Mouse (Mus musculus): Measurements from ENCODE around the gene Mgst3. TPM values are rescaled to one million over a fixed set of nuclear protein-coding genes. Genes with fewer than 3 reads are reported as not detected.

The Mgst3 gene
- polyA plus RNA-seq, 1 experiment from 2014 or later: 46.6 TPM

GRCm38 (mm10) chr1:167387796-167388195 lies 5.8 kb downstream of the Mgst3 start:
- ATAC-seq (ENCODE audit: insufficient read depth) (no peak), DNase-seq (no peak)
- Histone ChIP-seq H3K27me3 (ENCODE audit: insufficient read depth, low read length) (no peaks in the 10 kb centered on the region), H3K4me2 (no peak overlapping the region), H3K36me3 (ENCODE audit: insufficient read depth) (no peaks in the 10 kb centered on the region), H3K9ac (no peak overlapping the region), H3K4me3 (ENCODE audit: low read depth, low read length) (no peak overlapping the region), H3K4me1 (ENCODE audit: insufficient read depth) (no peaks in the 10 kb centered on the region), H3K27ac (ENCODE audit: low read depth) (no peak overlapping the region), H3K9me3 (ENCODE audit: low read depth, low read length) (no peaks in the 10 kb centered on the region)
- TF ChIP-seq CTCF (IDR thresholded peaks at IDR 0.05; ENCODE audit: low read depth): no peak
- 76% methylated on average over 3 of the region's 3 CpGs for WGBS

GRCm38 (mm10) chr1:167387310-167387709 lies 6.3 kb downstream of the Mgst3 start:
- no peak for TF ChIP-seq CTCF (IDR thresholded peaks at IDR 0.05; ENCODE audit: low read depth)
- no peak overlapping the region for H3K27ac ChIP-seq (ENCODE audit: low read depth)
- H3K4me2 ChIP-seq: no peak overlapping the region
- 77% methylated on average over 2 of the region's 2 CpGs for WGBS
- DNase-seq (no peak), ATAC-seq (ENCODE audit: insufficient read depth) (no peak)
- no peak overlapping the region for H3K9ac ChIP-seq
- H3K4me1 ChIP-seq (ENCODE audit: insufficient read depth): no peaks in the 10 kb centered on the region
- H3K4me3 ChIP-seq (ENCODE audit: low read depth, low read length): no peak overlapping the region
- no peaks in the 10 kb centered on the region for H3K9me3 ChIP-seq (ENCODE audit: low read depth, low read length)
- no peaks in the 10 kb centered on the region for H3K27me3 ChIP-seq (ENCODE audit: insufficient read depth, low read length)
- no peaks in the 10 kb centered on the region for H3K36me3 ChIP-seq (ENCODE audit: insufficient read depth)

- no peaks in the 10 kb centered on the region for H3K27me3 ChIP-seq (ENCODE audit: insufficient read depth, low read length)
Measured at GRCm38 (mm10) chr1:167386466-167386865, 7.2 kb downstream of the Mgst3 start.

GRCm38 (mm10) chr1:167385636-167386035 lies 8.0 kb downstream of the Mgst3 start:
- TF ChIP-seq CTCF (IDR thresholded peaks at IDR 0.05; ENCODE audit: low read depth): no peak
- H3K4me2 ChIP-seq: no peak overlapping the region
- H3K4me1 ChIP-seq (ENCODE audit: insufficient read depth): no peaks in the 10 kb centered on the region
- no peaks in the 10 kb centered on the region for H3K36me3 ChIP-seq (ENCODE audit: insufficient read depth)
- no peak overlapping the region for H3K9ac ChIP-seq
- no peak overlapping the region for H3K27ac ChIP-seq (ENCODE audit: low read depth)
- no peaks in the 10 kb centered on the region for H3K27me3 ChIP-seq (ENCODE audit: insufficient read depth, low read length)
- no peaks in the 10 kb centered on the region for H3K9me3 ChIP-seq (ENCODE audit: low read depth, low read length)
- no peak for DNase-seq
- ATAC-seq (ENCODE audit: insufficient read depth): no peak
- 76% methylated on average over 5 of the region's 5 CpGs for WGBS
- no peak overlapping the region for H3K4me3 ChIP-seq (ENCODE audit: low read depth, low read length)

More at GRCm38 (mm10) chr1:167386466-167386865, 7.2 kb downstream of the Mgst3 start:
- H3K4me3 ChIP-seq (ENCODE audit: low read depth, low read length): no peak overlapping the region
- ATAC-seq (ENCODE audit: insufficient read depth): no peak
- no peak overlapping the region for H3K4me2 ChIP-seq
- no peaks in the 10 kb centered on the region for H3K9me3 ChIP-seq (ENCODE audit: low read depth, low read length)
- no peak for TF ChIP-seq CTCF (IDR thresholded peaks at IDR 0.05; ENCODE audit: low read depth)
- H3K27ac ChIP-seq (ENCODE audit: low read depth): no peak overlapping the region
- no peaks in the 10 kb centered on the region for H3K4me1 ChIP-seq (ENCODE audit: insufficient read depth)
- no peak overlapping the region for H3K9ac ChIP-seq
- H3K36me3 ChIP-seq (ENCODE audit: insufficient read depth): no peaks in the 10 kb centered on the region
- no peak for DNase-seq
- 34% methylated on average over 2 of the region's 2 CpGs for WGBS

GRCm38 (mm10) chr1:167385211-167385610 lies 8.4 kb downstream of the Mgst3 start:
- 93% methylated on average over 2 of the region's 2 CpGs for WGBS
- no peak overlapping the region for H3K4me3 ChIP-seq (ENCODE audit: low read depth, low read length)
- H3K4me2 ChIP-seq: no peak overlapping the region
- no peaks in the 10 kb centered on the region for H3K4me1 ChIP-seq (ENCODE audit: insufficient read depth)
- no peak for DNase-seq
- no peak for TF ChIP-seq CTCF (IDR thresholded peaks at IDR 0.05; ENCODE audit: low read depth)
- H3K36me3 ChIP-seq (ENCODE audit: insufficient read depth): no peaks in the 10 kb centered on the region
- no peaks in the 10 kb centered on the region for H3K9me3 ChIP-seq (ENCODE audit: low read depth, low read length)
- no peak overlapping the region for H3K27ac ChIP-seq (ENCODE audit: low read depth)
- H3K27me3 ChIP-seq (ENCODE audit: insufficient read depth, low read length): no peaks in the 10 kb centered on the region
- no peak overlapping the region for H3K9ac ChIP-seq
- ATAC-seq (ENCODE audit: insufficient read depth): no peak

- WGBS: 55% methylated on average over 3 of the region's 3 CpGs
Measured at GRCm38 (mm10) chr1:167384156-167384555, 9.5 kb downstream of the Mgst3 start.

GRCm38 (mm10) chr1:167383178-167383577 lies 10.5 kb downstream of the Mgst3 start:
- no peak overlapping the region for H3K4me2 ChIP-seq
- no peak for TF ChIP-seq CTCF (IDR thresholded peaks at IDR 0.05; ENCODE audit: low read depth)
- H3K4me1 ChIP-seq (ENCODE audit: insufficient read depth): no peaks in the 10 kb centered on the region

More at GRCm38 (mm10) chr1:167384156-167384555, 9.5 kb downstream of the Mgst3 start:
- Histone ChIP-seq H3K9me3 (ENCODE audit: low read depth, low read length) (no peaks in the 10 kb centered on the region), H3K36me3 (ENCODE audit: insufficient read depth) (no peaks in the 10 kb centered on the region), H3K27ac (ENCODE audit: low read depth) (no peak overlapping the region; the same call in 1 of the 2 replicates), H3K4me2 (no peak overlapping the region), H3K4me3 (ENCODE audit: low read depth, low read length) (no peak overlapping the region), H3K4me1 (ENCODE audit: insufficient read depth) (no peaks in the 10 kb centered on the region), H3K27me3 (ENCODE audit: insufficient read depth, low read length) (no peaks in the 10 kb centered on the region), H3K9ac (no peak overlapping the region)
- no peak for TF ChIP-seq CTCF (IDR thresholded peaks at IDR 0.05; ENCODE audit: low read depth)
- ATAC-seq (ENCODE audit: insufficient read depth) (peak; percentile 41; the same call in 1 of the 2 replicates), DNase-seq (no peak)

GRCm38 (mm10) chr1:167382763-167383162 lies 10.9 kb downstream of the Mgst3 start:
- no peak for ATAC-seq (ENCODE audit: insufficient read depth)
- WGBS: 89% methylated on average over 5 of the region's 5 CpGs

More at GRCm38 (mm10) chr1:167383178-167383577, 10.5 kb downstream of the Mgst3 start:
- DNase-seq (no peak), ATAC-seq (ENCODE audit: insufficient read depth) (no peak)
- H3K36me3 ChIP-seq (ENCODE audit: insufficient read depth): no peaks in the 10 kb centered on the region
- no peak overlapping the region for H3K4me3 ChIP-seq (ENCODE audit: low read depth, low read length)
- 84% methylated on average over 5 of the region's 5 CpGs for WGBS
- H3K9ac ChIP-seq: no peak overlapping the region
- H3K27ac ChIP-seq (ENCODE audit: low read depth): no peak overlapping the region
- H3K27me3 ChIP-seq (ENCODE audit: insufficient read depth, low read length): no peaks in the 10 kb centered on the region
- no peaks in the 10 kb centered on the region for H3K9me3 ChIP-seq (ENCODE audit: low read depth, low read length)

More at GRCm38 (mm10) chr1:167382763-167383162, 10.9 kb downstream of the Mgst3 start:
- no peak overlapping the region for H3K4me3 ChIP-seq (ENCODE audit: low read depth, low read length)
- no peak overlapping the region for H3K9ac ChIP-seq
- H3K4me1 ChIP-seq (ENCODE audit: insufficient read depth): no peaks in the 10 kb centered on the region
- no peak overlapping the region for H3K4me2 ChIP-seq
- no peak overlapping the region for H3K27ac ChIP-seq (ENCODE audit: low read depth)
- H3K27me3 ChIP-seq (ENCODE audit: insufficient read depth, low read length): no peaks in the 10 kb centered on the region
- no peaks in the 10 kb centered on the region for H3K9me3 ChIP-seq (ENCODE audit: low read depth, low read length)
- DNase-seq: no peak
- TF ChIP-seq CTCF (IDR thresholded peaks at IDR 0.05; ENCODE audit: low read depth): no peak
- no peaks in the 10 kb centered on the region for H3K36me3 ChIP-seq (ENCODE audit: insufficient read depth)

All from lung, embryonic 14.5 days (tissue).